Mouse (Mus musculus): ENCODE results near the gene Vwc2.

DNA sequence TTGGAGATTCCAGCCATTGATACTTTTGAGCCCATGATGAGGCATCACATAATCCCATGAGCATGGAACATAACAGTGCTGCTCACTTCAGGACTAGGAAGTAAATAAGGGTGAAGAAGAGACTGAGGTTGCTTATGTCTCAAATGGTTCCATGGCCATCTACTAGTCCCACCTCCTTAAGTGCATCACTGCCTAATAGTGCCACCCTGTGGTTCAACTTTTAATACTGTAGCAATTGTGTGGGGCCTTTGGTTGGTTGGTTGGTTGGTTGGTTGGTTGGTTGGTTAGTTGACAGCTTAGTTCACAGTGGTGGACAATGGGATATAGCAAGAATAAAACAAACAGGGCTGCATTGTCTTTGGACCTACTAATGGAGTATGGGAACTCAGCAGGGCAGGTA, 26.6 kb downstream of the Vwc2 start:
- TF ChIP-seq CTCF (IDR thresholded peaks at IDR 0.05; ENCODE audit: extremely low read depth, insufficient read length, insufficient replicate concordance, low read depth, low read length), result no peak
- TF ChIP-seq POLR2A (IDR thresholded peaks at IDR 0.05; ENCODE audit: low read depth, low read length), result no peak
